Mouse (Mus musculus) ES-E14 (cell line): ENCODE measurements around the gene Adgrb3. TPM values are rescaled to one million over a fixed set of nuclear protein-coding genes. Genes with fewer than 3 reads are reported as not detected.
A peak's percentile ranks its signal among the peaks of the same experiment; 100 is the strongest.

Source experiments
- DNase-seq: peaks from one replicate; pipeline ENCODE4 v3.0.0-alpha.2; 2013; ENCODE audit warnings: low read depth, low spot score
- H3K27ac ChIP-seq: 2 replicates; pipeline ENCODE4 v1.5.1; 2012; ENCODE audit warnings: low read depth, mild to moderate bottlenecking, low read length, moderate library complexity, mixed read lengths; ENCODE audit not compliant: poor library complexity, insufficient read depth, severe bottlenecking
- H3K36me3 ChIP-seq: 2 replicates; pipeline ENCODE4 v1.6.1; 2012; ENCODE audit warnings: mild to moderate bottlenecking, low read length, moderate library complexity, mixed read lengths; ENCODE audit not compliant: control insufficient read depth, poor library complexity, insufficient read depth, severe bottlenecking
- H3K4me1 ChIP-seq, 2 experiments: fragments of 150-350 bp in 1 of 2; sonication (generic) in 1 of 2; 2 replicates each; pipeline ENCODE4 v1.6.1; 2012; ENCODE audit warnings: low read length in 2 of 2, mild to moderate bottlenecking in 1 of 2, mixed read lengths in 1 of 2; ENCODE audit not compliant: control insufficient read depth in 2 of 2, insufficient read depth in 2 of 2, poor library complexity in 1 of 2
- H3K4me3 ChIP-seq, 2 experiments: fragments of 150-350 bp in 1 of 2; sonication (generic) in 1 of 2; 2 replicates each; pipeline ENCODE4 v1.5.1; 2012; ENCODE audit warnings: low read length in 2 of 2, low read depth in 1 of 2, mild to moderate bottlenecking in 1 of 2, mixed read lengths in 1 of 2; ENCODE audit not compliant: insufficient read depth in 1 of 2, poor library complexity in 1 of 2, severe bottlenecking in 1 of 2
- H3K9ac ChIP-seq: 2 replicates; pipeline ENCODE4 v1.6.1; 2012; ENCODE audit warnings: low read depth, mild to moderate bottlenecking, low read length, mixed read lengths; ENCODE audit not compliant: poor library complexity, insufficient read depth, severe bottlenecking
- H3K9me3 ChIP-seq: fragments of 150-350 bp; sonication (generic); 2 replicates; pipeline ENCODE4 v1.6.1; 2012; ENCODE audit warnings: low read depth, mild to moderate bottlenecking, low read length; ENCODE audit not compliant: control insufficient read depth, insufficient read depth
- CHD2 ChIP-seq: IDR thresholded peaks from 2 replicates; pipeline ENCODE4 v1.6.1; 2014; ENCODE audit warnings: mild to moderate bottlenecking, low read depth, low read length, inconsistent platforms
- HCFC1 ChIP-seq: IDR thresholded peaks from 2 replicates; pipeline ENCODE4 v1.6.1; 2012; ENCODE audit warnings: low read length, inconsistent platforms, borderline replicate concordance; ENCODE audit not compliant: insufficient read depth
- MAFK ChIP-seq: IDR thresholded peaks from 2 replicates; pipeline ENCODE4 v1.6.1; 2014; ENCODE audit warnings: mild to moderate bottlenecking, low read depth, low read length, inconsistent platforms; ENCODE audit not compliant: insufficient read depth
- ZC3H11A ChIP-seq: IDR thresholded peaks from 2 replicates; pipeline ENCODE4 v1.6.1; 2012; ENCODE audit warnings: low read depth, mild to moderate bottlenecking, inconsistent platforms, low read length, borderline replicate concordance
- ZNF384 ChIP-seq: IDR thresholded peaks from 2 replicates; pipeline ENCODE4 v1.6.1; 2012; ENCODE audit warnings: low read depth, low read length, inconsistent platforms
- in situ Hi-C, 2 experiments: fragments of 600-800 bp; cut with MboI; formaldehyde crosslinking; loops; one replicate each; pipeline ENCODE4 v1.15.1; 2025; ENCODE audit warnings: low sequenced_read_pairs in 2 of 2, inconsistent platforms in 1 of 2; ENCODE audit not compliant: unreplicated experiment in 2 of 2
- total RNA-seq: library from RNA; depleted of rRNA; stranded (reverse); fragments of 300-350 nt; gene quantifications from 2 replicates; pipeline ENCODE4 v1.2.3, GENCODE M21; 2012

Adgrb3 gene
- total RNA-seq, 1 experiment = 0.27 TPM

DNA sequence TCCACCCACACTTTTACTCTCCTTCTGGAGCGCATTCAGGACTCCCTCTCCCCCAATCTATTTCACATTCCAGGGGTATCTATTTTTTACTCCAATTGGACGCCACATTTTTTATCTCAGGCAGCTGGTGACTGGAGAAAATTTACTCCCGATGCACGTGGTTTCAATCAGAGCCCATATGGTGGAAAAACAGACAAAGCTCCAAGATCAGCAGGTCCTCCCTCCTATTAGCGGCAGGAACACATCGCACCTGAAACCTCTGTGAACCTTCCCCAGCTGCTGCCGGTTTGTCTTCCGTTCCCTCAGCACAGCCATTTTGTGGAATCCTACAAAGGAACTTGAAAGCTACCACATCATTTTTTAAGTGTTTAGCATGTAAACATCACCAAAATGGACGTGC is 640.2 kb downstream of the Adgrb3 start:
- TF ChIP-seq MAFK (no peak), HCFC1 (no peak), ZNF384 (no peak), ZC3H11A (no peak), CHD2 (no peak)
- no peak overlapping the region for H3K27ac ChIP-seq
- DNase-seq = no peak
- no peak overlapping the region for H3K9ac ChIP-seq
- no peaks in the 10 kb centered on the region for H3K9me3 ChIP-seq
- no peak overlapping the region for H3K4me3 ChIP-seq
- in situ Hi-C loops = no loop called here
- H3K36me3 ChIP-seq = no peaks in the 10 kb centered on the region
- H3K4me1 ChIP-seq = no peaks in the 10 kb centered on the region

- Histone ChIP-seq H3K27ac (no peak overlapping the region), H3K4me1 (no peaks in the 10 kb centered on the region; a peak in 1 of 4 replicates), H3K9ac (no peak overlapping the region), H3K9me3 (no peaks in the 10 kb centered on the region), H3K4me3 (no peak overlapping the region), H3K36me3 (no peaks in the 10 kb centered on the region)
- in situ Hi-C loops = no loop called here
- TF ChIP-seq ZC3H11A = no peak
- TF ChIP-seq CHD2 = no peak
- TF ChIP-seq MAFK = no peak
- no peak for TF ChIP-seq HCFC1
- TF ChIP-seq ZNF384 = no peak
- no peak for DNase-seq
Observed at GRCm38 (mm10) chr1:25185909-25186308, 643.6 kb downstream of the Adgrb3 start.

DNA sequence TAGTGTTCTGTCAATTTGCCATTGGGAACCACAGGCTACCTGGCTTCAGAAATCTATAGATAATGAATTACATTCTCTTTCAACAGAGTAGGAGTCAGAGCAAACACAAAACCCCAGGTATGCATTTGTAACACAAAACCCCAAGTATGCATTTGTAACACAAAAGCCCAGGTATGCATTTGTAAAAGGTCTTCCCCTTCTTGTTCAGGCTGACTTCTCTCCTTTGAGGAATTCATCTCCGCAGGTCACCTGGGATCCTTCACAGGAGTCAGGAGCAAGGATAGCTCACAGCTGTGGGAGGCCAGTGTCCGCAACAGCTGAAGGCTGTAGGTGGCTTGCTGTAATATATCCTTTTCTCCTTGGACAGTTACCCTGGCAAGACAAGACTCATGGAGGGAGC is 647.6 kb downstream of the Adgrb3 start:
- 0 out of 2 replicates have a peak, but pooled peaks cover 1% of the 10 kb centered on the region for H3K9me3 ChIP-seq
- no peak overlapping the region for H3K4me3 ChIP-seq
- TF ChIP-seq ZC3H11A (no peak), MAFK (no peak), HCFC1 (no peak), CHD2 (no peak), ZNF384 (no peak)
- in situ Hi-C loops = no loop called here
- DNase-seq = peak; percentile 28
- H3K4me1 ChIP-seq = peaks cover 0 to 2% of the 10 kb centered on the region in 2 experiments; a peak in 2 of 4 replicates
- H3K9ac ChIP-seq = no peak overlapping the region
- no peaks in the 10 kb centered on the region for H3K36me3 ChIP-seq
- H3K27ac ChIP-seq = no peak overlapping the region

DNA sequence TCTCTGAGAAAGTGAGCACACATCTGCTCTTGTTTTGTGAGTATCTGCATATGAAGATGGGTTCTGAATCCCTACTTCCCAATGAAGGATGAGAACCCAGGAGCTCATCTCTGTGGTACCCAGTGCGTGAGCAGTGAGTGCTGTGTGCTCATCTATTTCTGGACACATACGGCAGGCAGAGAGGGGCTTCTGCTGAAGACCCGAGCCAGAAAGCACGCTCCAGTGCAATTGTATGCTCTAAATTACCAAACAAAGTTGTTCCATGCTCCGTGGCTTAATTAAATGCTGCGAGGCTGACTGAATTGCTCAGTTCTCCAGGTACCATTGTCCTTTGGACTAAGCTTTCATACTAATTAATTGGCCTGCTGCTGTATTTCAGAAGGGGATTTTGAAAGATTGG is 648.9 kb downstream of the Adgrb3 start:
- H3K4me1 ChIP-seq = peaks cover 0 to 2% of the 10 kb centered on the region in 2 experiments; a peak in 2 of 4 replicates
- TF ChIP-seq CHD2 (no peak), MAFK (no peak), HCFC1 (no peak), ZNF384 (no peak), ZC3H11A (no peak)
- H3K36me3 ChIP-seq = no peaks in the 10 kb centered on the region
- in situ Hi-C loops = no loop called here
- DNase-seq = no peak
- H3K9me3 ChIP-seq = 0 out of 2 replicates have a peak, but pooled peaks cover 1% of the 10 kb centered on the region
- no peak overlapping the region for H3K4me3 ChIP-seq
- no peak overlapping the region for H3K27ac ChIP-seq
- no peak overlapping the region for H3K9ac ChIP-seq
